Mouse (Mus musculus) Muller cell, postnatal 12 days (primary cell): ENCODE results near the gene Rasa4.
A peak's percentile ranks its signal among the peaks of the same experiment; 100 is the strongest.
"Not testable (repeated sequence)": the region's sequence is repeated elsewhere in the genome, so short reads cannot be mapped to it uniquely, and the experiment has no call there.

ENCODE experiments used
- DNase-seq: peaks from one replicate; pipeline ENCODE4 v3.0.0-alpha.2; 2015; ENCODE audit errors: inconsistent ontology term

Gene Rasa4

DNA sequence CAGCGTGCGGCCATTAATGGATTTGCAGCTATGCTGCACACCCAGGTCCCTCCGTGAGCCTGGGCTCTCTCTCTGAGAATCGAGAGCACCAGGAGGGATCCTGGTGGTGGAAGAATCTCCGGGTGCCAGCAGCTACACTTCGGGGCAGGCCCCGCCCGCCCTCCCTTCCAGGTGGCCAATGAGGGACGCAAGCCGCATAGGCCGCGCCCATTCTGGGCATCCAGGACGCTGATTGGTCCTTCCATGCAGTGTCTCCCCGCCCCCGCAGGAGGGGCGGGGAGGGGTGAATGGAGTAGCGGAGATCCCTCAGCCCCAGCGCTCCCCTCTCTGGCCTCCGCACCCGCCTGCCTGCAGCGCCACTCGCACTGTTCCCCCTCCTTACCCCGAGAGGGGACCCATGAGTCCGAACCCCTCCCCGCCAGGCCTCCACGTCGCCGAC lies at the start of gene Rasa4:
Gene Rasa4 (plus strand): TSS at position 248 of the 439 bp plus-strand sequence.
- peak; percentile 99 for DNase-seq

GRCm38 (mm10) chr5:136034868-136035267 lies 48.8 kb upstream of the Rasa4 start:
- DNase-seq: no peak

GRCm38 (mm10) chr5:136035285-136035684 lies 48.4 kb upstream of the Rasa4 start:
- DNase-seq: no peak

DNA sequence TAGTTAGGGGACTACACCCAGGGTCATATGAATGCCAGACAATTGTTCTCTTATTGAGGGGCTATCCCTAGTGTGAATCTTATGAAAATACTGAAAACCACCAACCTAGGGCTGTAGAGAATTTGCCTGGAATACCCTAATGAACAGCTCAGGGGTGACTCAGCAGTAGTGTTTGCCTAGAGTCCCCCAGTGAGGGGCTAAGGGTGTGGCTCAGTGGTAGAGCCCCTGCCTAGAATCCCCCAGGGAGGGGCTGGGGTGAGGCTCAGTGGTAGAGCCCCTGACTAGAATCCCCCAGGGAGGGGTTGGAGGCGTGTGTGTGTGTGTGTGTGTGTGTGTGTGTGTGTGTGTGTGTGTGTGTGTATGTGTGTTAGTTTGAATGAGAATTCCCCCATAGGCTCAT lies 47.0 kb upstream of the Rasa4 start:
- DNase-seq: no peak

DNA sequence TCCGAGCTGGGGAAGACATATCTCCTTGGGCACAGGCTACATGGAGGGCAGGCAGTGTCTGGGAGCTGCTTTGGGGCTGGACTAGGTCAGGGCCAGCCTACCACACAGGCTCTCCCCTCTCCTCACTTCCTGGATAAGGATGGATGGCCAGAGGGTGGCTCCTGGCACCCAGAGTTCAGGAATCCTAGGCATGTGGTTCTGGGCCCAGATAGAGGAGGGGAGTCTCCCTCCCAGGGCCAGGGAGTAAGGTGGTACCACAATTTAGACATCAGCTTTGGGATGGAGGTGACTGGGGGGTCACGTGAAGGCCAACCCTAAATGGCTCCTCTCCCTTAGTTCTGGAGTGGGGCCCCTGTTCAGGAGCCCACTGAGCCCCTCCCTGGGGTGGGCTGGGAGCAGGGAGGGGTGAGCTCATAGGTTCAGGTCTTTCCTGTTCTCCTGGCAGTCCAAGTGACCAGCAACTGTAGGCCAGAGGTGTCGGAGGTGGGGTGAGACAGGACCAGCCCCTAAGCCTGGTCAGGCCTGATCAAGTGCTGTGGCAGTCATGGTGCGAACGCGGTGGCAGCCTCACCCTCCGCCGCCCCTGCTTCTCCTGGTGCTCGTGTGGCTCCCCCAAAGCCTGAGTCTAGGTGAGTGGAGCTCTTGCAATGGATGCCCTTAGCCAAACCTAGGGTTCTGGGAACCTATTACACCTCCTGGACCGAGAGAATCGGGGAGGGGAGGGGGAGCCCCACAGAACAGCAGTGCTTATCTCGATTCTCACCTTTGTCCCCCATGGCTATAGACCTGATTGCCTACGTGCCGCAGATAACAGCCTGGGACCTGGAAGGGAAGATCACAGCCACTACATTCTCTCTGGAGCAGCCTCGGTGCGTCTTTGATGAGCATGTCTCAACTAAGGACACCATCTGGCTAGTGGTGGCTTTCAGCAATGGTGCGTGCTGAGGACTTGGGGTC lies 45.2 kb upstream of the Rasa4 start, which contains the start of gene Upk3b:
Gene Upk3b (plus strand): TSS at position 239 of the 957 bp plus-strand sequence.
- DNase-seq: no peak

DNA sequence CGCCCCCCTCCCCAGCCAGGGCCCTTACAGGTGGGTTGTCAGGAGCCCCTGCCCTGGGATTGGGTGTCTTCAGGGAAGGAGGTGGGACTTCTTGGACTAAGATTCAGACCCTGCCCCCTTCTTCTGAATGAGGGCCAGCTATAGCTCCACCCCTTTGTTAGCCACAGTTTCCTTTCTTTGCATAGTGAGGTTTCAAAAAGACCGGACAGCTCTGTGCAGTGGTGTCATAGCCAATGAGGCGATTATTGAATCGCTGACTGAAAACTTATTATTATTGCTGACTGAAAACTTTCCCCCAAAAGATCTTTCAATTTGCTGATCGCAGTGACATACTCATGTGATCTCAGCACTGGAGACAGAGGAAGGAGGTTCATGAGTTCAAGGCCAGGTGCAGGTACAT lies 43.5 kb upstream of the Rasa4 start:
- no peak for DNase-seq

DNA sequence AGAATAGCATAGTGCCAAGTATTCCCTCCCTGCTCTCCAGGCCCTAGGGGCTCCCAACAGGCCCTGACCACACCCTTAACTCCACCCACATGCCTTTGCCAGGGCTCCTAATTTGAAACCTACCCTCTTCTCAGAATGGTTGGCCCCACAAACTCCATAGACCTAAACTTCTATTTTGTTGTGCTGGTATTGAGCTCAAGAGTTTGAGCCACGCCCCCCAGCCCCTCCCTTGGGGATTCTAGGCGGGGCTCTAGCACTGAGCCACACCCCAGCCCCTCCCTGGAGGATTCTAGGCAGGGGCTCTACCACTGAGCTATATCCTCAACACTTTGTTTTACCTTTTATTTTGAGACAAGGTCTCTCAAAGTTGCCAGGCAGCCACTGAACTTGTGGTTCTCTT lies 42.5 kb upstream of the Rasa4 start:
- no peak for DNase-seq

DNA sequence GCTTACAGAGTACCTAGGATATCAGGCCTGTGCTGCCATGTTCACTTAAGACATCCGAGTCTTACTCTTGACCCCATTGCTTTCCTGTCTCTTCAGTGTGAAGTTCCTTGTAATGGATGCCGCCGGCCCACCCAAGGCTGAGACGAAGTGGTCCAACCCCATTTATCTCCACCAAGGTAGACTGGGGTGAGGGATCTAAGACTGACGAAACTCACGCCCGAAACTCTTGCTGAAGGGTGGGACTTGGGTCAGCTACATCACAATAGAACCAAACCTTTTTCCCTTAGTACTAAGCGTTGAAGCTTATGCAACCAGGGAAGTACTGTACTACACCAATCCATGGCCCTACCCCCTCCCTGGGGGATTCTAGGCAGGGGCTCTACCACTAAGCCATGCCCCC lies 42.0 kb upstream of the Rasa4 start:
- no peak for DNase-seq

DNA sequence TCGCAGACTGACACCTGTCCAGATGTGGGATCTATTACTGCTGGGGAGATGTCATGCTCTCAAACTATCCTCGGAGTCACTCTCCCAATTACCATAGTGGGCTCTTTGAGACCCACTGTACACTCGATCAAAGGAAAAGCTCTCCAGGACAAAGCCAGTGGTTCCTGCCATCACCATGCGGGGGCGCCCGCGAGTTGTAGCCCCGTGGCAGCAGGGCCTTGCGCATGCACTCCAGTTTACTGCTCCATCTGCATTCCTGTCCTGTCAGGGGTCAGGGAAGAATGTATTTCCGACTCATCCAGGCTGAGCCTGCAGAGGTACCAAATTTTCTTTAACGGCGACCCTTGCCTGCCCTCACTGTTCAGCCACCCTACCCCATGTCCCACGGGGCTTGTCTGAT lies 38.9 kb upstream of the Rasa4 start:
- DNase-seq: no peak

GRCm38 (mm10) chr5:136045408-136045807 lies 38.3 kb upstream of the Rasa4 start:
- DNase-seq: peak; percentile 22

GRCm38 (mm10) chr5:136045987-136046386 lies 37.7 kb upstream of the Rasa4 start:
- peak; percentile 89 for DNase-seq

DNA sequence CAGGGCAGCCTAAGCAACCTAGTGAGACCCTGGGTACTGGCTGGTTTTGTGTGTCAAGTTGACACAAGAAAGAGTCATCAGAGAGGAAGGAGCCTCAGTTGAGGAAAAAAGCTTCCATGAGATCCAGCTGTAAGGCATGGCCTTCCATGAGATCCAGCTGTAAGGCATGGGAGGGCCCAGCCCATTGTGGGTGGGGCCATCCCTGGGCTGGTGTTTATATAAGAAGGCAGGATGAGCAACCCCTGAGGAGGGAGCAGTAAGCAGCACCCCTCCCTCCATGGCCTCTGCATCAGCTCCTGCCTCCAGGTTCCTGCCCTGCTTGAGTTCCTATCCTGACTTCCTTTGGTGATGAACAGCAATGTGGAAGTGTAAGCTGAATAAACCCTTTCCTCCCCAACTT lies 35.2 kb upstream of the Rasa4 start:
- DNase-seq: not testable (repeated sequence)

GRCm38 (mm10) chr5:136049926-136050325 lies 33.8 kb upstream of the Rasa4 start:
- DNase-seq: peak; percentile 81

DNA sequence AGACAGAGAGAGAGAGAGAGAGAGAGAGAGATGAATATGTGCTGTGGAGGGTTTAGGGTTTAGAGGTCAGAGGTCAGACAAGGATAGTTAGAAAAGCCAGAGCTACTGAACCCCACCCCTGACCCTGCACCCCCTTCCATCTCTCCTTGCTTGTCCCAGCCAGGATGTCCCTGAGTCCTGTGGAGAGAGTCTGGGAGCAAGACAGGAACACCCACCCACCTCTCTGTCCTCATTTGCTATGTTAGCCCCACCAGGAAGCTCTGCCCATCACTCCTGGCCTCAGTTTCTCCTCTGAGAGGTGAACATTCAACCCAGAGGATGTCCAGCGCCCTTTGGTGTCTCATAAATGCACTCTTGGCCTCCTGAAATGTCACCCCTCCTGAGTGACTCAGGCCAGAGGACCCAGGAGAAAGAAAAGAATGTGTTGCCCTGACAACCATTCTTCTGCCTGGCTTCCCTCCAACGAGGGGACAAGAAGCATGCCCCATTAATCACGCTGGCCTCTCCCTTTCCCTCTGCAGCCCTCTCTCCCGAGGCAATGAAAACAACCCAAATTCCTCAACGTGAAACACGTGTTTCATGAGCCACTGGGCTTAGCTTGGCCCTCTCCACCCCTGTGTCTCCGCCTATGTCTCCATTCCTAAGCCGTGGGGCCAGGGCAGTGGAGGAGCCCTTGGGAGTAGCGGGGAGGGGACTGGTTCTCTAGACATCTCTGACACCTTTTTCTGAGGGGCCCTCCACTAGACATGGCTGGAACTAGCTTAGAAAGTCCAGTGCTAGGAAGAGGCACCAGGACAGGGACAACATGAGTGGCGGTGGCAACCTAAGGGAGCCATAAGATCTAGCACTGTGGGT lies 32.3 kb upstream of the Rasa4 start:
- peak; percentile 98 for DNase-seq

DNA sequence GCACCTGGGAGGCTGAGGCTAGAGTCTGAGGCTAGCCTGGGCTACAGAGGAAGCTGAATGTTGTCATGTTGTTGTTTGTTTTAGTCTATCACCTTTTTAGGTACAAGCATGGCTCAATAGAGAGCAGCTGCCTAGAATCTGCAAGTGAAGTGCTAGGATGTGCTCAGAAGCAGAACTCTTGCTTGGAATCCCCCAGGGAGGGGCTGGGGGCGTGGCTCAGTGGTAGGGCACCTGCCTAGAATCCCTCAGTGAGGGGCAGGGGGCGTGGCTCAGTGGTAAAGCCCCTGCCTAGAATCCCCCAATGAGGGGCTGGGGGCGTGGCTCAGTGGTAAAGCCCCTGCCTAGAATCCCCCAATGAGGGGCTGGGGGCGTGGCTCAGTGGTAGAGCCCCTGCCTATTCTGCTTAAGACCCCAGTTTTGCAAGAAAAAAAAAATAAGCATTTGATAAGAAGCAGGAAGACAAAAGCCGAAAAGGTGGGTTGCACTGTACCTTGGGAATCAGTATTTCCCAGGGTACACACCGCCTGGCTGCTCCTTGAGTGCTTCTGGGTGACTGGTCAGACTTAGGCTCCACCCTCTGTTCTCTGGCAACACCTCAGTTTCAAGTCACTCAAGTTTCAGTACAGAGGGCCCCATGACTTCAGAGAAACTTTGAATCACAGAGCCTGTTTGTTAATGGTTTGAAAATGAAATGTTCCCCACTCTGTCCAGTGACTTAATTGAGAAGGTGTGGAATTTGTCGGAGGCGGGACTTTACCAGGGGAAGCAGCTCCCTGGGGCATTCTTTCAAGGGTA lies 30.7 kb upstream of the Rasa4 start:
- peak; percentile 65 for DNase-seq

DNA sequence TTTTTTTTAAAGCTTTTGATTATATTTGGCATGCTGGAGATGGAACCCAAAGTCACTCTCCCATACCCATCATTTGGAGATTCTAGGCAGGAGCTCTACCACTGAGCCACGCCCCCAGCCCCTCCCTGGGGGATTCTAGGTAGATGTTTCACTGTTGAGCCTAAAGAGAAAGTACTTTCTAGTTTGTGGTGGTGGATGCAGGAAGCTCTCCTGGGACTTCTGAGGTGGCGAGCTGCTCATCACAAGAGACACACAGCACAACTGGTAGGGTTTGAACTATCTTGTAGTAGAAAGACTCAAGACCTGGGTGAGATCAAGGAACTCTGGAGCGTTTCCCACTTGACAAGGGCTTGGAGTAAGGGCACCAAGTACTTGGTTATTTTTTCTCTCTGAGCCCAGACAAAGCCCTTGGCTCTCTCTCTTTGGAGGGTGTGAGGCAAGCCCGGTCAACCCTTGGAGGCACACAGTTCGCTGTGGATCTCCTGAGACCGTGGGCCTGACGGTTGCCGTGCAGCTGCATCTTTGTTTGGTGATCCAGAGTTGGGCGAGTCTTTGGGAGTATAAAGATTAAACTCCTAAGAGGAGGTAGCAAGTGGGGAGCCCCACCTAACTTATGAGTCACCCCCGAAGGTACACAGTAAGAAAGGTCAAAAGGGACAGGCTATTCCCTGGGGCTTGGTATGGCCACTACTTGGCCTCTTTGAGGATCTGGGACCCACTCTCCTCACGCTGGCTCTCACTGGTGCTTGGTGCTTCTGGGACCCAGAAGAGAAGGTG lies 29.2 kb upstream of the Rasa4 start, which contains the start of gene Upk3bl:
Gene Upk3bl (plus strand): TSS at position 192 of the 777 bp plus-strand sequence.
- DNase-seq: no peak

DNA sequence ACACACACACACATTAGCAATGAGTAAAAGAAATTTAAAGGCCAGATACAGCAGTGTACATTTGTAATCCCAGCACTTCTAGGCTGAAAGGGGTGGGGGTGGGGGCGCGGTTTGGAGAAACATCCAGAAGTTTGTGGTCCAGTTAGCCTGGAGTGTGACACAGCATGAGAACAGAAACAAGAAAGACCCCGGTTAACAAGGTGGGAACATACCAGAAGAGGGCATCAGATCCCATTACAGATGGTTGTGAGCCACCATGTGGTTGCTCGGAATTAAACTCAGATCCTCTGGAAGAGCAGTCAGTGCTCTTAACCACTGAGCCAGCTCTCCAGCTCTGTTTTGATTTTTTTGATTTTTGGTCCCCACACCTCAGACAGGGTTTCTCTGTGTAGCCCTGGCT lies 27.7 kb upstream of the Rasa4 start:
- peak; percentile 39 for DNase-seq

DNA sequence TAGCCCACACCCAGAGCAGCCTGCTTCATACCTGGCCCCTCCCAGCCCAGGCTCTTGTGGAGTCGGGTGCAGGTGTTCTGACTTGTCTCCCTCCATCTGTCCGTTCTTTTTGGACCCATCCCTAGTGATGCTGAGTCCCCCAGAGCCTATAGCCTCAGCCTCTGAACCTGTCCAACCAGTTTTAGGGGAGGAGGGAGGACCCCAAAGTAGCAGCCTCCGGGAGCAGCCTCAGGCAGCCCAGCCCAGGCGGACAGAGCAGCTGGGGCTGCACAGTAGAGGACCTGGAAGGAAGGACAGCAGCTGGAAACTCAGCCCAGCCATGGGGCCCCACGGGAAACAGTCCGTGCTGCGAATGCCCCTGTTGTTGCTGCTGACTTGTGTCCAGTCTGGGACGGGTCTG lies 26.6 kb upstream of the Rasa4 start:
- DNase-seq: no peak

DNA sequence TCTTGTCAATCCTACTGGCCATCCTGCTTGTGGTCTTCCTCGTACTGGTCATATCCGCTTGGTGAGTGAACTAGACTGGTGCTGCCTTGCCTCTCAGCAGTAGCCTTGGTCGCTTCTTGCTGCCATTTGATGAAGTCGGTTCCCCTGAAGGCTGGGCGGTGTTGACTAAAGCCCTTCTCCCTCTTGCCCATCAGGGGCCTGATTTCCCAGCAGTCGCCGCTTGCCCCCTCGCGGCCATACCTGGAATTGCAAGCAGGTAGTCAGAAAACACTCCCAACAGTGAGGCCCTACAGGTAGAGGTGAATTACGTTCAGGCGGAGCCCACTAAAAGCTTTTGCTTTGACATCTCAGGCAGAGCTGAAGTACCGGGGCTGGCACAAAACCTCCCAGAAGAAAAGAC lies 22.1 kb upstream of the Rasa4 start:
- DNase-seq: peak; percentile 68

- no peak for DNase-seq
These were observed 19.8 kb upstream of the Rasa4 start for GRCm38 (mm10) chr5:136063920-136064319.
